Mouse (Mus musculus) erythroblast, embryonic 14.5 days (primary cell): Measurements from ENCODE around the gene Kif1b. TPM values are rescaled to one million over a fixed set of nuclear protein-coding genes. Genes with fewer than 3 reads are reported as not detected.

Experiments used
- H3K27me3 ChIP-seq: 2 replicates; pipeline ENCODE4 v1.6.1; 2012; ENCODE audit warnings: inconsistent platforms; ENCODE audit not compliant: control insufficient read depth
- H3K36me3 ChIP-seq: 2 replicates; pipeline ENCODE4 v1.6.1; 2012; ENCODE audit warnings: mild to moderate bottlenecking, inconsistent platforms; ENCODE audit not compliant: control insufficient read depth
- H3K4me1 ChIP-seq: 2 replicates; pipeline ENCODE4 v1.6.1; 2012; ENCODE audit warnings: inconsistent platforms; ENCODE audit not compliant: control insufficient read depth
- H3K4me3 ChIP-seq: replicated peaks from 2 replicates; pipeline ENCODE3; 2012; ENCODE audit warnings: moderate library complexity, mild to moderate bottlenecking, inconsistent platforms
- H3K9me3 ChIP-seq: 2 replicates; pipeline ENCODE4 v1.6.1; 2012; ENCODE audit warnings: low read length, inconsistent platforms, mixed read lengths; ENCODE audit not compliant: control insufficient read depth
- GATA1 ChIP-seq: IDR thresholded peaks from 2 replicates; pipeline ENCODE4 v1.6.1; 2012; ENCODE audit warnings: low read length, inconsistent platforms, mixed read lengths
- TAL1 ChIP-seq: IDR thresholded peaks from 3 replicates; pipeline ENCODE4 v1.6.1; 2012; ENCODE audit warnings: low read length, inconsistent platforms, mixed read lengths
- polyA plus RNA-seq: library from polyadenylated mRNA; stranded (reverse); fragments of >175 nt; gene quantifications from 2 replicates; pipeline ENCODE4 v1.2.3, GENCODE M21; 2012

The Kif1b gene
- polyA plus RNA-seq, 1 experiment = not detected

DNA sequence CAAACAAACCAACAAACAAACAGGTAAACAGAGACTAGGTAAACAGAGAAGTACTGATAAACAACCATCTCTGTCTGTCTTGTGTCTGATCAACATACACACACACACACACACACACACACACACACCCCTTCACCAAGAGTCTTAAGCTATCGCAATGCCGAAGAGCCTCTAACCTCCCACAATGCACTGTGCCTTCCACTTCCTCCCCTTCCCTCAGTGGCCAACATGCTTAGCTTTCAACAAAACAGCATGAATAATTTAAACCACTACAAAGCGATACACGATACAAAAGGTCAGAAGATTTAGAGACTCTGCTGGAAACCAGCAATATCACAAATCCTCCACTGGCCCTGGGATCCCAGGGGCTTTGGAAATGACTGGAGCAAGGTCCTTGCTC is 14.8 kb upstream of the Kif1b start:
- Histone ChIP-seq H3K36me3 (peaks cover 2% of the 10 kb centered on the region), H3K27me3 (no peaks in the 10 kb centered on the region), H3K4me3 (no peak overlapping the region), H3K4me1 (no peaks in the 10 kb centered on the region), H3K9me3 (no peaks in the 10 kb centered on the region)
- TF ChIP-seq GATA1 (no peak), TAL1 (no peak)

DNA sequence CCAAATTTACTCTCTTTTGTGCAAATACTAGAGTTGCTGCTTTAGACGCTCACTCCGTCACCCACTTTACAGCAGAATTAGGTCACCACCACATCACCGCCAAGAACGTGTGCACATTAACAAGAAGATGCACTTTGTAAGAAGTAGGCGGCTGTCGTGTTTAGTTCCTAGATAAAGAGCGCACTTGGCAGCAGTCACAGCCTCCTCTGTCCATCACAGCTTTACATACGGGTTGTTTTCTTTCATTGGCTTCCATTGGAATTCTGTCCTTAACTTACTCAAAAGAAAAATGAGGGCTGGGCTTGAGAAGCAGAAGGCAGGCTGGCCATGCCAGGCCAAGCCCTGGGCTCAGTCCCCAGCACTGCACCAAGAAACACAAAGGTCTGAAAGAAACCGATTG is 11.6 kb upstream of the Kif1b start:
- H3K27me3 ChIP-seq = no peaks in the 10 kb centered on the region
- H3K9me3 ChIP-seq = no peaks in the 10 kb centered on the region
- no peaks in the 10 kb centered on the region for H3K4me1 ChIP-seq
- H3K4me3 ChIP-seq = no peak overlapping the region
- H3K36me3 ChIP-seq = no peaks in the 10 kb centered on the region
- TF ChIP-seq TAL1 (no peak), GATA1 (no peak)

DNA sequence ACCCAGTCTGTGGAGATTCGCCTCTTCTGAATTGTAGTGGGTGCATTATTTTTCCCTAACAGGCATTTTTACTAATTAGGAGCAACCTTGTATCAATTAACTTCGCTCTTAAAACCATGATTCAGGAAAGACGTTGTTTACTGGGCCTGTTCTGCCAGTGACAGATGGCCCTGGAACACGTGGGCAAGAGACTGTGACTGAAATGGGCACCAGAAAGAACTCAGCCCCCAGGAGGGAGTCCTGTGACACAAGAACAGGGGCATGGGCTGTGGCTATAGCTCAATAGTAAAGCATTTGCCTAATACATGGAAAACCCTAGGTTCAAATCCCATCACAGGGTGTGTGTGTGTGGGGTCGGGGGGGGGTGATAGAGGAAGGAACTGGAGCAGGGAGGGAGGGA is 9.9 kb upstream of the Kif1b start:
- Histone ChIP-seq H3K4me1 (no peaks in the 10 kb centered on the region), H3K36me3 (no peaks in the 10 kb centered on the region), H3K27me3 (no peaks in the 10 kb centered on the region), H3K4me3 (no peak overlapping the region), H3K9me3 (no peaks in the 10 kb centered on the region)
- no peak for TF ChIP-seq GATA1
- TF ChIP-seq TAL1 = no peak

DNA sequence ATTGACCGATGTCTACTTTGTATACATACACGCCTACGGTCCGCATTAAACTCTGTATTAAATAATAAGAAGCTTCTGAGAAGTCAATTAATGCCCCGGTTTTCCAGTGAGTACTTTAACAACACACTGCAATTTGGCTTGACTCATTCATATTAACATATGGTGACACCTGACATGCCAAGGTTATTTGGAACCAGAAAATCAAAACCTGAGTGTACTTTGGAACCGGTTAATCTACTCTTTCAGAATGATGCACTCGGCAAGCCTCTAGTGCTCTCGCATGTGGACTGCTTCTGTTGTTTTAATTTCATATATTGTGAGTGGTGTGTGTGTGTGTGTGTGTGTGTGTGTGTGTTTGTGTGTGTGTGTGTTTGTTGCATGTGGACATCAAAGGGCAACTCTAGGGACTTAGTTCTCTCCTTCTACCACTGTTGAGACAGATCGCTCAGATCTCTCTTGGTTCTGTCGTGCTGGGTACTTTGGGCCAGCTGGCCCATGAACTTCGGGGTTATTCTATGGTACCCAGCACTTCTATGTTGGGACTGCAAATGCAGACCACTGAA is 6.9 kb upstream of the Kif1b start:
- no peak overlapping the region for H3K4me3 ChIP-seq
- TF ChIP-seq GATA1 (no peak), TAL1 (no peak)
- H3K9me3 ChIP-seq = no peaks in the 10 kb centered on the region
- no peaks in the 10 kb centered on the region for H3K4me1 ChIP-seq
- peaks cover 6% of the 10 kb centered on the region for H3K27me3 ChIP-seq
- H3K36me3 ChIP-seq = no peaks in the 10 kb centered on the region

DNA sequence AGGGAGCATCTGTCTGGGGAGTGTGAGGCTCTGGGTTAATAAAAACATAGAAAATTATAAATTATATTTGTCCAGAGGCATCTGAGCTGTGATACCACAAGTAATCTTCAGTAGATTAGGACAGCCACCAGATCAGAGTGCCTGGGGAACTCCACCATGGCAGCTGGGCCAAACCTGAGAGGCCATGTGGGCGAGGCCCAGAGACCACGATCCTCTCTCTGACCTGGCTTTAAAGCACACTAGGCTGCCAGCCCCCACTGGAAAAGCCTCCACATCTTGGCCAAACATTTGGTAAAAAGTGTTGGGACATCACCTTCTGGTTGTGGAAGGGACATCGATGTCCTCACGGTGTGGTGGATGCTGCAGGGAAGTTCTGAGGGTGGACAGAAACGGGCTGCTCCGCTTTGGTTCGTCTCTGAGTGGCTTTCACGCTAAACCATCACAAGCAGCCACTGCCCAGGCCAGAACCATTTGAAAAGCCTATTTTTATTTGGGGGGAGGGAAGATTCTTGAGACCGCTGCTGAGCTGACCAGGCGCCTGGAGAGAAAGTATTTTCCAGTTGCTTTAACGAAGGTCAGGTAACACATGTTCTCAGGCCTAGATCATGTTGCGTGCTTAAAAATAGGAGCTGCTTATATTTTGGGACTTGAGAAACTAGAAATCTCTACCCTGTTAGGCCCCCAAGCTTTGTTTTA is 6.2 kb upstream of the Kif1b start:
- Histone ChIP-seq H3K36me3 (no peaks in the 10 kb centered on the region), H3K4me1 (no peaks in the 10 kb centered on the region)
- no peak for TF ChIP-seq TAL1
- no peak for TF ChIP-seq GATA1

DNA sequence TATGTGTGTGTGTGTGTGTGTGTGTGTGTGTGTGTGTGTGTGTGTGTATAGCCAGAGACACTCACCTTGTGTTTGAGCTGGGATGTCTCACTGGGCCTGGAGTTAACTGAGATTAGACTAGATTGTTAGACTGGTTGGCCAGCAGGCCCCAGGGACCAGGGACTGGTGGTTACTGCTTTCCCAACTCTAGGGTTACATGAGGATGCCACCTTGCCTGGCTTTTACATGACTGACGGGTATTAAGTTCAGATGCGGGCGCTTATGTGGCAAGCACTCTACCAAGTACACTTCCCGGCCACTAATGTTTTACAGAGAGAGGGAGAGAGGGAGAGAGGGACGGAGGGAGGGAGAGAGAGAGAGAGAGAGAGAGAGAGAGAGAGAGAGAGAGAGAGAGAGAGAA is 4.5 kb upstream of the Kif1b start:
- no peaks in the 10 kb centered on the region for H3K36me3 ChIP-seq
- no peaks in the 10 kb centered on the region for H3K9me3 ChIP-seq
- H3K4me1 ChIP-seq = peaks cover 13% of the 10 kb centered on the region
- H3K4me3 ChIP-seq = no peak overlapping the region
- TF ChIP-seq TAL1 (no peak), GATA1 (no peak)
- peaks cover 30% of the 10 kb centered on the region for H3K27me3 ChIP-seq

More for the DNA sequence above, 6.2 kb upstream of the Kif1b start:
- Histone ChIP-seq H3K27me3 (peaks cover 13% of the 10 kb centered on the region), H3K9me3 (no peaks in the 10 kb centered on the region), H3K4me3 (no peak overlapping the region)

DNA sequence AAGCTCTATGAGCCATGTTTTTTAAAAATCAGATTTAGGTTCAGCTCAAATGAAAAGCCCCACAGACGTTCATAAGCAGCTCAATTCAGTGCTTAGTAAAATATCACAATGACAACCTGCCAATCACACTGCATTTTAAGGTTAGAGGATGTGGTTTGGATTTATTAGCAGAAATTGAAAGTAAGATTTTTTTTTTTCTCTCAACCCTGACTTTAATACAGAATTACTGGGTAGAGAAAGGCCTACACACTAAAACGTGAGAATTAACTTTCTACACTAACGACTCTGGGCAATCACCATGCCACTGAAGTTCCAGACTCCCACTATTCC is 963 bp upstream of the Kif1b start:
- Histone ChIP-seq H3K27me3 (peaks cover 54% of the 10 kb centered on the region), H3K4me1 (peaks cover 21% of the 10 kb centered on the region), H3K36me3 (no peaks in the 10 kb centered on the region), H3K4me3 (peak overlapping the region; percentile 76), H3K9me3 (no peaks in the 10 kb centered on the region; the same call in 1 of the 2 replicates)
- TF ChIP-seq GATA1 = no peak
- TF ChIP-seq TAL1 = no peak

DNA sequence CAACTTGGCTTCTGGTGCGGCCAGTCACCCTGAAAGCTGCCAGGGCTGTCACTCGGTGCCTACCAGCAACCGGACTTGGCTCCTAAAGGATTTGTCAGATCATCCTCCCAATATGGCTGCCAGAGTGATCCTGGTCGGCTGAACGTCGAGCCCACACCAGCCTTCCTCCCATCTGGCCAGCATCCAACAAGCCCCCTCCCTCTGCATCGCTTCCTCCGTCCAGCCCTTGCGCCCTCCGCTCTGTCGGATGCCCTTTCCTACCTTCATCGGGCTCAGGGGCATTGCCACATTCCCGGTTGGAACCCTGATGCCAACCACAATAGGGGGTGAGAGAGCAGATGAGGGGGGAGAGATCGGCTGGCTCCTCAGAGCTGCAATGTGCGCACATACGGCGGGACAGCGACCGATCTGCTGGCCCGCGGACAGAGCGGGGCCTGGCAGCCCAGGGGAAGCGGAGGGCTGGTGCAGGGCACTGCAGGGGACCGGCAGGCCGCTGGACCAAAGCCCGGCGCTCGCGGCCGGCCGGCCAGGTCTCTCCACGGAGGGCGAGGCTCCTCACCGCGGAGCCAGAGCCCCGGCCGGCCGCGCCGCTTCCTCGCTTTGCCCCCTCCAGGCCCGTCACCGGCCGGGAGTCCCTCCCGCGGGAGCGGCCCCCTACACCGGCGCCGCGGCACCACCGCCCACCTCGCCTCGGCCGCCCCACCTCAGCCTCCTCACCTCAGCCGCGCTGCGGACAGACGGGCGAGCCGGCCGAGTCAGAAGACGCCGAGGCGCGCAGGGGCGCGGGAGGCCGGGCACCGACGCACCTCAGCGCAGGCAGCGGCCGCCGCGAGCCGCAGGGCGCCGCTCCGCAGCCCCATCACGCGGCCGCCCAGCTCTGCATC is 539 bp downstream of the Kif1b start:
- peak overlapping the region; percentile 76 for H3K4me3 ChIP-seq
- H3K27me3 ChIP-seq = peaks cover 54% of the 10 kb centered on the region
- H3K36me3 ChIP-seq = no peaks in the 10 kb centered on the region
- TF ChIP-seq TAL1 (no peak), GATA1 (no peak)
- H3K9me3 ChIP-seq = no peaks in the 10 kb centered on the region; the same call in 1 of the 2 replicates
- H3K4me1 ChIP-seq = peaks cover 21% of the 10 kb centered on the region
